Mouse (Mus musculus): ENCODE data around the gene Ak3.

GRCm38 (mm10) chr19:29045369-29045768, 2.4 kb downstream of the Ak3 start:
- TF ChIP-seq CTCF (IDR thresholded peaks at IDR 0.05; ENCODE audit: borderline replicate concordance, control insufficient read depth, extremely low read depth, insufficient read depth, low read length, poor library complexity) = no peak
- no peak for TF ChIP-seq POLR2A (IDR thresholded peaks at IDR 0.05; ENCODE audit: control insufficient read depth, extremely low read depth, insufficient read depth, low read length, poor library complexity)
